Mouse (Mus musculus) myocyte (in vitro differentiated cells): ENCODE data around the gene Nxnl1.

ENCODE experiments used
- MAX ChIP-seq: IDR thresholded peaks from one replicate; pipeline ENCODE4 v1.6.1; 2011; ENCODE audit warnings: low read depth, mild to moderate bottlenecking, control low read depth
- POLR2A ChIP-seq: IDR thresholded peaks from one replicate; pipeline ENCODE4 v1.6.1; 2011; ENCODE audit warnings: low read depth, mild to moderate bottlenecking, control low read depth, moderate library complexity; ENCODE audit not compliant: insufficient read length

DNA sequence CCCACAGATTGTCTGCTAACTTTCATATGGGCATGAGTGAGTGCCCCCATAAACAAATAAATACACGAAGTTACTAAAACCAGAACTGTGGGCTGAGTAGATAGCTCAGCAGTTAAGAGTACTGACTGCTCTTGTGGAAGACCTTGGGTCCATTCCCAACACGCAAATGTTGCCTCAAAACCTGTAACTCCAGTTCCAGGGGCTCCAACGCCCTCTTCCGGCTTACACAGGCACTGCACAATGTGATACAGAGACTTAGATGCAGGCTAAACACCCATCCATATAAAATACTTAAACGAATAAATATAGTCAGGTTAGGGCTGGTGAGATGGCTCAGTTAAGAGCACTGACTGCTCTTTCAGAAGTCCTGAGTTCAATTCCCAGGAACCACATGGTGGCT, 51.4 kb downstream of the Nxnl1 start:
- TF ChIP-seq POLR2A (no peak), MAX (no peak)
